Mouse (Mus musculus): ENCODE results near the gene Jmjd8. TPM values are rescaled to one million over a fixed set of nuclear protein-coding genes. Genes with fewer than 3 reads are reported as not detected.
A peak's percentile ranks its signal among the peaks of the same experiment; 100 is the strongest.

Jmjd8 gene
- polyA plus RNA-seq, 1 experiment from 2014 or later, result 40.6 TPM

GRCm38 (mm10) chr17:25818851-25819780 is 9.6 kb upstream of the Jmjd8 start:
- DNase-seq (no peak), ATAC-seq (ENCODE audit: insufficient read depth) (no peak)
- peaks cover 4% of the 10 kb centered on the region for H3K4me1 ChIP-seq (ENCODE audit: insufficient read depth)
- peak overlapping the region; percentile 3; the same call in 1 of the 2 replicates for H3K9ac ChIP-seq
- no peak for TF ChIP-seq CTCF (IDR thresholded peaks at IDR 0.05; ENCODE audit: low read depth)
- H3K27me3 ChIP-seq (ENCODE audit: insufficient read depth, low read length), result peaks cover 28% of the 10 kb centered on the region
- peak overlapping the region; percentile 27; the same call in 1 of the 2 replicates for H3K4me2 ChIP-seq
- no peaks in the 10 kb centered on the region for H3K36me3 ChIP-seq (ENCODE audit: insufficient read depth)
- H3K4me3 ChIP-seq (ENCODE audit: low read depth, low read length), result no peak overlapping the region; the same call in 1 of the 2 replicates
- no peaks in the 10 kb centered on the region for H3K9me3 ChIP-seq (ENCODE audit: low read depth, low read length)
- WGBS, result 7% methylated on average over 46 of the region's 46 CpGs
- no peak overlapping the region for H3K27ac ChIP-seq (ENCODE audit: low read depth)

- WGBS, result under 1% methylated on average over 18 of the region's 18 CpGs
- TF ChIP-seq CTCF (IDR thresholded peaks at IDR 0.05; ENCODE audit: low read depth), result no peak
- H3K4me1 ChIP-seq (ENCODE audit: insufficient read depth), result peaks cover 16% of the 10 kb centered on the region
- H3K27me3 ChIP-seq (ENCODE audit: insufficient read depth, low read length), result peaks cover 20% of the 10 kb centered on the region
- H3K9me3 ChIP-seq (ENCODE audit: low read depth, low read length), result no peaks in the 10 kb centered on the region
- peaks cover 30% of the 10 kb centered on the region for H3K36me3 ChIP-seq (ENCODE audit: insufficient read depth)
- peak; percentile 96 for DNase-seq
- peak; percentile 74 for ATAC-seq (ENCODE audit: insufficient read depth)
- H3K4me3 ChIP-seq (ENCODE audit: low read depth, low read length), result peak within 1 kb of the TSS; percentile 67
- peak within 1 kb of the TSS; percentile 74 for H3K9ac ChIP-seq
- peak within 1 kb of the TSS; percentile 98 for H3K4me2 ChIP-seq
- peak within 1 kb of the TSS; percentile 63 for H3K27ac ChIP-seq (ENCODE audit: low read depth)
Observed at GRCm38 (mm10) chr17:25823452-25823851, 5.2 kb upstream of the Jmjd8 start, which contains the start of gene Wdr24. Gene Wdr24, plus strand, starts transcription at chr17:25823627.

GRCm38 (mm10) chr17:25824362-25825142 is 4.1 kb upstream of the Jmjd8 start:
- no peaks in the 10 kb centered on the region for H3K9me3 ChIP-seq (ENCODE audit: low read depth, low read length)
- H3K4me1 ChIP-seq (ENCODE audit: insufficient read depth), result peaks cover 18% of the 10 kb centered on the region
- DNase-seq, result no peak
- ATAC-seq (ENCODE audit: insufficient read depth), result no peak
- H3K27ac ChIP-seq (ENCODE audit: low read depth), result no peak overlapping the region
- H3K27me3 ChIP-seq (ENCODE audit: insufficient read depth, low read length), result peaks cover 9% of the 10 kb centered on the region
- peak overlapping the region; percentile 67 for H3K4me3 ChIP-seq (ENCODE audit: low read depth, low read length)
- no peak for TF ChIP-seq CTCF (IDR thresholded peaks at IDR 0.05; ENCODE audit: low read depth)
- peak overlapping the region; percentile 98 for H3K4me2 ChIP-seq
- 67% methylated on average over 17 of the region's 17 CpGs for WGBS
- H3K9ac ChIP-seq, result peak overlapping the region; percentile 74
- peaks cover 32% of the 10 kb centered on the region for H3K36me3 ChIP-seq (ENCODE audit: insufficient read depth)

GRCm38 (mm10) chr17:25825311-25825710 is 3.4 kb upstream of the Jmjd8 start:
- Histone ChIP-seq H3K27me3 (ENCODE audit: insufficient read depth, low read length) (peaks cover 2% of the 10 kb centered on the region), H3K4me1 (ENCODE audit: insufficient read depth) (peaks cover 22% of the 10 kb centered on the region), H3K4me3 (ENCODE audit: low read depth, low read length) (no peak overlapping the region), H3K4me2 (peak overlapping the region; percentile 98; the same call in 1 of the 2 replicates), H3K27ac (ENCODE audit: low read depth) (no peak overlapping the region), H3K9me3 (ENCODE audit: low read depth, low read length) (no peaks in the 10 kb centered on the region), H3K36me3 (ENCODE audit: insufficient read depth) (peaks cover 39% of the 10 kb centered on the region), H3K9ac (no peak overlapping the region)
- DNase-seq (no peak), ATAC-seq (ENCODE audit: insufficient read depth) (no peak)
- TF ChIP-seq CTCF (IDR thresholded peaks at IDR 0.05; ENCODE audit: low read depth), result no peak
- 80% methylated on average over 6 of the region's 6 CpGs for WGBS

- no peak overlapping the region for H3K4me2 ChIP-seq
- H3K9ac ChIP-seq, result no peak overlapping the region
- no peaks in the 10 kb centered on the region for H3K9me3 ChIP-seq (ENCODE audit: low read depth, low read length)
- no peak for TF ChIP-seq CTCF (IDR thresholded peaks at IDR 0.05; ENCODE audit: low read depth)
- H3K4me3 ChIP-seq (ENCODE audit: low read depth, low read length), result no peak overlapping the region
- H3K36me3 ChIP-seq (ENCODE audit: insufficient read depth), result peaks cover 47% of the 10 kb centered on the region
- no peak overlapping the region for H3K27ac ChIP-seq (ENCODE audit: low read depth)
- no peak for DNase-seq
- WGBS, result 92% methylated on average over 27 of the region's 27 CpGs
- H3K4me1 ChIP-seq (ENCODE audit: insufficient read depth), result peaks cover 25% of the 10 kb centered on the region
- no peak for ATAC-seq (ENCODE audit: insufficient read depth)
- H3K27me3 ChIP-seq (ENCODE audit: insufficient read depth, low read length), result no peaks in the 10 kb centered on the region
Observed at GRCm38 (mm10) chr17:25825984-25826570, 2.6 kb upstream of the Jmjd8 start.

- H3K4me3 ChIP-seq (ENCODE audit: low read depth, low read length), result no peak overlapping the region
- DNase-seq (no peak), ATAC-seq (ENCODE audit: insufficient read depth) (no peak)
- H3K27ac ChIP-seq (ENCODE audit: low read depth), result no peak overlapping the region
- no peak overlapping the region; the same call in 1 of the 2 replicates for H3K9ac ChIP-seq
- H3K4me1 ChIP-seq (ENCODE audit: insufficient read depth), result peaks cover 33% of the 10 kb centered on the region
- H3K4me2 ChIP-seq, result no peak overlapping the region
- no peaks in the 10 kb centered on the region for H3K27me3 ChIP-seq (ENCODE audit: insufficient read depth, low read length)
- TF ChIP-seq CTCF (IDR thresholded peaks at IDR 0.05; ENCODE audit: low read depth), result no peak
- 91% methylated on average over 13 of the region's 13 CpGs for WGBS
- no peaks in the 10 kb centered on the region for H3K9me3 ChIP-seq (ENCODE audit: low read depth, low read length)
- H3K36me3 ChIP-seq (ENCODE audit: insufficient read depth), result peaks cover 56% of the 10 kb centered on the region
Observed at GRCm38 (mm10) chr17:25827011-25827410, 1.7 kb upstream of the Jmjd8 start.
